Mouse (Mus musculus): ENCODE measurements around the gene Mymk.
A peak's percentile ranks its signal among the peaks of the same experiment; 100 is the strongest.

The Mymk gene

GRCm38 (mm10) chr2:27071978-27072377 lies at the start of gene Mymk:
Gene Mymk (minus strand): TSS chr2:27072179.
- no peak for DNase-seq (ENCODE audit: low read depth, low spot score)

GRCm38 (mm10) chr2:27120241-27120641 lies 48.3 kb upstream of the Mymk start:
- DNase-seq (ENCODE audit: low read depth, low spot score): no peak

DNA sequence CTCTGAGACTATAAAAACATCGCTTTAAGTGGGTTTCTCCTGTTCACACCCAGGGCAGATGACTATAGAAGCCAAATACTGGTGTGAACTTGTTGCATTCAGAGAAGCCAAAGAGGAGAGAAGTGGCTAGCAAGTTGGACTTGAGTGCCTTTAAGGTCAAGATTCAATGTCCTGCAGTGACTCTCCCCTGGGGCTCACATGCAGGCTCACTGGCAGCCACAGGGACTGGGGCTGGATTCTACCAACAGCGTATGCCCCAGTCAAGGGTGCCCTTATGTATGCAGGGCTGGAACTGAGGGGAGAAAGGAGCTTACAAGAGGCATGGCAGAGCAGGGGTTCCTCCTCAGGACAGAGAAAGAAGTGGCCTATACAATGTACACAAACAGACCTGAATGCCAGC lies 47.8 kb upstream of the Mymk start:
- no peak for DNase-seq (ENCODE audit: low read depth, low spot score)

- no peak for DNase-seq (ENCODE audit: low read depth, low spot score)
These were observed 46.5 kb upstream of the Mymk start for GRCm38 (mm10) chr2:27118452-27118851.

DNA sequence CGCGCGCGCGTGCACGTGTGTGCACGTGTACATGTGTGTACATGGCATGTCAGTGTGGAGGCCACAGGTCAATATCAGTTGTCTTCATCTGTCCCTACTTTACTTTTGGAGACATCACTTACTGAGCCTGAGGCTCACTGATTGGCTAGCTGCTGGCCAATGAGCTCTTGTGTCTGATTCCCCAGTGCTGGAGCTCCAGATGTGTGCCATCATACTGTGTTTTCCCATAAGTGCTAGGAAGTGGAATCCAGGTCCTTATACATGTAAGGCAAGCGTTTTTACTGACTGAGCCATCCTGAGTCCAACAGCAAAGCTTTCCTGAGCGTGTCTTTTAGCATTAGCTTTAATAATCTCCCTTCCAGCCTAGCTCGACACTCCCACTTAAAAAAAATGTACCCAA lies 42.2 kb upstream of the Mymk start:
- no peak for DNase-seq (ENCODE audit: low read depth, low spot score)

DNA sequence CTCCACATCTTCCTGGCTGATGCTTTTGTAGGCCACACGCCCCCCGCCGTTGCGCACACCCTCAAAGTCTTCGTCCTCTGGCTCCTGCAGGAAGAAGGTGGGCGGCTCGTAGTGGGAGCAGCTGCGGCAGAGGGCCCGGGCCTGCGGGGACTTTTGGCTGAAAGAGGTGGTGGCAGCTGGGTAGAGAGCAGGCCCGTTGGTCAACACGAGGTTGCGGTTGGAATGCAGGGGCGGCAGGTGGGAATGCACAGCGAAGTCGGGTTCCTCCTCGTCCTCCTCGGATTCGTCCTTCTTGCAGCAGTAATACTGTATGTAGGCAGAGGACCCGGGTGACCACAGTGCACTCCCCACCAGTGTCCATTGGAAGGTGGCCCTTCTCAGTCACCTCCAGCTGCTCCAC lies 40.6 kb upstream of the Mymk start:
- DNase-seq (ENCODE audit: low read depth, low spot score): no peak

DNA sequence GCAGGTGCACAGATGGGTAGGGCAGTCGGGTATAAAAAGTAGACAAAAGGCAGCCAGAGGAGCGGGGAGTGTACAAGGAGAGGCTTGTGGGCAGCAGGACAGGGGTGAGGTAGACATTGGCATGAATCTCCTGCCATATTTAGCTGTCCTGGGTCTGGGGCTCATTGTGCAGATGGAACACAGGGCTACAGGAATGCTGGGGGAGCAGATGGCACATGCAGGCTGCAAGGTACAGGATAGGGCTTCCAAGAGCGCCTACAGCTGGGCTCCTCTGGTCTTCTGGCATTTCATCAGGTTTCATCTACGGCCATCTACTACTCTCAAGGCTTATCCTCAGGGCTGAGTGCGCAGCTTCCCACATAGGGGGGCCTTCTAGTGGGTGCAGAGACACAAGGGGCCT lies 37.1 kb upstream of the Mymk start:
- DNase-seq (ENCODE audit: low read depth, low spot score): no peak

- DNase-seq (ENCODE audit: low read depth, low spot score): no peak
These were observed 36.2 kb upstream of the Mymk start for GRCm38 (mm10) chr2:27108144-27108543.

- DNase-seq (ENCODE audit: low read depth, low spot score): no peak
These were observed 34.8 kb upstream of the Mymk start for GRCm38 (mm10) chr2:27106816-27107215.

- no peak for DNase-seq (ENCODE audit: low read depth, low spot score)
These were observed 31.6 kb upstream of the Mymk start for GRCm38 (mm10) chr2:27103554-27103953.

DNA sequence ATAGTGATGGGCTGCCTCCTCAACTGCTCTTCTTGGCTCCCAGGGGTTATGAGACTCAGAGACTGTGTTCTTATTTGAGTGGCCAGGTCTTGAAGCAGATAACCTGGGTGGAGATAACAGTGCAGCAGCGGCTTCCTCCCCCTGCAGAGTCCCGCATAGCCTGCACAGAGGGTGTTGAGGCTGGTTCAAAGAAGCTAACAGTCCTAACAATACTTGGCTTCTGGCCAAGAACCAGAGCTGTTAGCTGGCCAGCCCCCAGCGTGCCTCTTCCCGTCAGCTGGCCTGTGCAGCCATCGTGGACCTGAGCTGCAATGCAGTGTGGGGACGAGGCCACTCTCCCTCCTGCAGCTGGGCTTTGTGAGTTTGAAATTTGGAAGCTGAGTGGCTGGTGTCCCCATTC lies 25.8 kb upstream of the Mymk start:
- DNase-seq (ENCODE audit: low read depth, low spot score): peak; percentile 50

DNA sequence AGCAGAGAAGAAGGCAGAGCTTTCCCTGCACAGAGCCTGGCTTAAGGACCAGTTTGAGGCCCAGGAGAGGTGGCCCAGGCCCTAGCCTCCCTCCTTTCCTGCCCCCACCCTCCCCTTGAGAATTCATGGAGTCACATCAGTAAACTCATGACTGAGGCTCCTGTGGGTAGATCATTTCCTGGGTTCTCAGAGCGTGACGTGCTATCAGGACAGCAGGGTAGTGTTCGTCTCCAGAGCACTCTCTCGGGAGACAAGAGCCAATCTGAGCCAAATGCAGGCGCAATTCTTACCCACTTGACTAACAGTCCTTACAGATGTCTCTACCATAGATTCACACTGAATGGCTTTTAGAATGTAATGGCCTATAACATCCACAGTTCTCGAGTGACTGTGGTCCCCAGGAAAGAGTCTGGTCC lies 25.3 kb upstream of the Mymk start:
- no peak for DNase-seq (ENCODE audit: low read depth, low spot score)

GRCm38 (mm10) chr2:27096341-27096981 lies 24.5 kb upstream of the Mymk start:
- no peak for DNase-seq (ENCODE audit: low read depth, low spot score)

DNA sequence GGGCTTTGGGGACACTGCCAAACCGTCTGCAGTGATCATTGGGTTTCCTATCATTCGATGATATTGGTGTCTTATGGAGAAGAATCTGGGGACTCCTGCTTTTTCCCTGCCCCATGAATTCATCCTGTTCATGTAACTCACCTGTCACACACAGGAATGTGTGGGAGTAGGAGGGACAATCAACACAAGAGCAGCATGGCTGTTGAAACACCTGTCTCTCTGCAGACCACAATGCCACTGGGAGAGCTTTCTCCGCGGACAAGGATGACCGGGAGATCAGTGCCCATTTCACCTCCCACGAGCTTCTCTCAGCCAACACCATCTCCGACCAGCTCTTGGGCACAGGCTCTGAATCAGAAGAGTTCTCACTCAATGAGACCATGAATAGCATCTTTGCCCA lies 23.2 kb upstream of the Mymk start:
- DNase-seq (ENCODE audit: low read depth, low spot score): no peak

- DNase-seq (ENCODE audit: low read depth, low spot score): no peak
These were observed 17.3 kb upstream of the Mymk start for GRCm38 (mm10) chr2:27089238-27089637.

DNA sequence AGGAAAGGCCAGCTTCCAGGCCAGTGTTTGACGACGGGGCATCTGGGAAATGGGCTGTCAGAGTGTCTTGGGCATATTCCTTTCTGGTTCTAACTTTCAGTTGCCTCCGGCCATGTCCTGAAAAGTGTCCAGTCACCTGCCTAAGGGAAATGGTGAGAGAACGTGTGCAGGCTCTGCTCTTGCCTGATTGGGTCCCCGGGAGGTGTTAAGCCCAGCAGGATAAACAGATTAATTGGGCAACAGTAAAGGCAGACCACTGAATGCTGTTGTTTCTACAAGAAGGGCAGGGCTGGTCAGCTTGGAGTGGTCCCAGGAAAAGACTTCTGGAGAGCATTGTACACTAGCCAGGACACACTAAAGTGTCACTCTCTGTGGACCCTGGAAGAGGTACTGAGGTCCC lies 16.7 kb upstream of the Mymk start:
- no peak for DNase-seq (ENCODE audit: low read depth, low spot score)

DNA sequence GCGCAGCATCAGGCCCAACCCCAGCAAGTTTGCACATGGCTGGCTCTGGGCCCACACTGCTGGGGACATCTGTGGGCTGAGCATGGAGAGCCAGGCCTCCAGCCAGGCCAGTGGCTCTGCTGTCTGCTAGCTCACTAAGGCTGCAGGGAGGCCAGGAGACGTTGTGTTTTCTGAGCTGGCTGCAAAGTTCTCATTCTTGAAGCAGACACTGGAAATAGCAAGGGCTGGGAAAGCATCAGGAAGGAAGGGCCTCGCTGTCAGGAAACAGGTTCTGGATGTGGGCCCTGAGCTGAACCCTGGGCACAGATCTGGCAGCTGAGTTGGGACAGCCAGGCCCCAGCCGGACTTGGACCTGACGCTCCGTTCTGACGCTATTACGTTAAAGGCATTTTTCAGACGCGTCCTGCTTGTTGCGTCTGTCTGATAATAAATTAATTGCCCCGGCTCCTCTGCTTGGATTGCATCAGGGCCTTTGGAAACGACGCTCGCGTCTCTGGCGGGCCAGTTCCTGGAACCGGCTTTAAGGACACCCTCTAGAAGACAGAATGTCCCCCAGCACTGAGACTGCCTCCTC lies 16.2 kb upstream of the Mymk start:
- no peak for DNase-seq (ENCODE audit: low read depth, low spot score)

GRCm38 (mm10) chr2:27087581-27087980 lies 15.6 kb upstream of the Mymk start:
- DNase-seq (ENCODE audit: low read depth, low spot score): no peak

DNA sequence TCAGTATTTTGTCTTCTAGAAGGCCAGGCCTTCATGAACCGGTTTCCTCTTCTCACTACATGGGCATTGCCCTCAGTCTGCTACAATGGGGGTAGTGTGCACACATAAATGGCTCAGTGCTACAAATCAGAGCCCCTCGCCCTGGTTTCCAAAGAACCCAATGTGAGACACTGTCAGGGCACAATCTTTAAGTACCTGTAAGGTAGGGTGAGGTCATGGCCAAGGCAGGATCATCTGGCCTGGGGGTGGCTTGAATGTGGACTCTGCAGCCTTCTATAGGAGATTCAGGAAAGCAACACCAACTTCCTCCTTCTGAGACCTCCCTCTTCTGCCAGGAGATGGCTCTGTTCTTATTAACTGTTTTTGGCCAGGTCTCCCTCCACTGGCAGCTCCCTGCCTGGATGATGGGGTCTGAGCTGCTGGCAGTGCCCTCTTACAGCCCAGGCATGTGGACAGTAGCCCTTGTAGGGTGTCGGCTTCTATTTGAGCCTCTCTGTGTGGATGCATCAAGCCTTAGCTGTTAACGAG lies 14.6 kb upstream of the Mymk start:
- DNase-seq (ENCODE audit: low read depth, low spot score): no peak

DNA sequence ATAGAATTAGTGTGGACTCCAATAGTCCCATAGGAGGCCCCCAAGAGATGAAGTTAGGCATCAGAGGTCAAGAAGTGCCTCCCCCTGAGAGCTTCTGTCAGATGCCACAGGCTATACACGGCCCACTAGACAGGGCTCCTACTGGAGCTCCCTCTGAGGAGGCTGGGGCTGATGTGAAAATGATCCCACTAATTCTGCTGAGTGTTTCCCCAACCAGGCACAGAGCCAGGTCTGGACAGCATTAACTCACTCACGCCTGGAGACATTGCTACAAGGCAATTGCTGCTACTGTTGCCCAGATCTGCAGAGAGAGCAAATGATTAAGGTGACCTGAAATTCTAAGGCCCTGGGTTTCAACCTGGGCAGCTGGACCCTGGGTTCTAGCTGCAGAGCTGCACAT lies 13.8 kb upstream of the Mymk start:
- no peak for DNase-seq (ENCODE audit: low read depth, low spot score)

GRCm38 (mm10) chr2:27084963-27085362 lies 13.0 kb upstream of the Mymk start:
- DNase-seq (ENCODE audit: low read depth, low spot score): no peak

GRCm38 (mm10) chr2:27083761-27084475 lies 11.9 kb upstream of the Mymk start:
- no peak for DNase-seq (ENCODE audit: low read depth, low spot score)

DNA sequence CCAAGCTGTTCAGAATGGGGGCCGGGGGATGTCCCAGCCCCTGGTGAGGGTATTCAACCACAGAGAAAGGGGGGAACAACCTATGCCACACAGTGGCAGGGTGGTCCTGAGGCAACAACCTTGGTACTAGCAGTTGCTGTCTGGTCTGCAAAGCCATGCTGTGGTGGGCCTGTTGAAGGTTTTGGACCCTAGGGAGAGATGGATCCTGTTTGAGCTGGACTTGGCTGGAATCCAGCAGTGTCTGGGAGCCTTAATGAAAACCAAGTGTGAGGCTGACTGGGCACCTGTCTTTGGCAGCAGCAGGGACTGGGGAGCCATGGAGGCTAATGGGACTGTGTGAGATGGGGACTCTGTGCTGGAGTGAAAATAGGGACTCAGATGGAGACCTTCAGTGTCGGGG lies 7.7 kb upstream of the Mymk start:
- peak; percentile 52 for DNase-seq (ENCODE audit: low read depth, low spot score)

All from embryo, embryonic 11.5 days (tissue).